Mouse (Mus musculus): Measurements from ENCODE around the gene Zfp354b.

DNA sequence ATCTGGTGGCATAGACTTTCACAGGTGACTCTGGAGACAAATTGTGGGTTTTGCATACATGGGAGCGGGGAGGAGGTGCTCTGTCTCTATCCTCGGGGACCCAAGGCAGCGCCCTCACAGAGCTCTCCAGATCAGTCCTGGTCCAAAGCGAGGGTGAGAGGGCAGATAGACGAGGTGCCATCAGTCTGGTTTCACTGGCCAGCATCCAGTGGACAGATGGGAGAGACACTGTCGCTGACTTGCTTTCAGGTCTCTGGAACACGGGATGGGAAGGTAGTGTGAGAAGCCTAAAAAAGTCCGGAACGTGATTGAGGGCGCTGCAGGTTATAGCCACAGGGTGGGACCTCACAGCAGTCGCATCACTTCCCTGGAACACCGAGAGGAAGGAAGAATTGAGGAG, 11.0 kb upstream of the Zfp354b start:
- TF ChIP-seq POLR2A (IDR thresholded peaks at IDR 0.05; ENCODE audit: low read depth, low read length) (no peak), CTCF (IDR thresholded peaks at IDR 0.05; ENCODE audit: borderline replicate concordance, insufficient read depth, low read length) (no peak)

Data from embryonic fibroblast, embryonic 13.5 days (primary cell).